Mouse (Mus musculus): Measurements from ENCODE around the gene Myh3.

- TF ChIP-seq CTCF (IDR thresholded peaks at IDR 0.05; ENCODE audit: borderline replicate concordance, extremely low read depth, insufficient read depth, insufficient read length) (peak; percentile 80), POLR2A (IDR thresholded peaks at IDR 0.05; ENCODE audit: borderline replicate concordance, extremely low read depth, insufficient read depth, insufficient read length, poor library complexity, severe bottlenecking) (no peak)
These were observed 7.4 kb downstream of the Myh3 start for GRCm38 (mm10) chr11:67085489-67085888.
